Mouse (Mus musculus) intestine, postnatal 0 days (tissue): ENCODE measurements around the gene Golm1. TPM values are rescaled to one million over a fixed set of nuclear protein-coding genes. Genes with fewer than 3 reads are reported as not detected.
"Not testable (repeated sequence)": the region's sequence is repeated elsewhere in the genome, so short reads cannot be mapped to it uniquely, and the experiment has no call there.

Experiments
- ATAC-seq: fragments of 200-750 bp; cut with Nextera tagmentation; 2 replicates; pipeline ENCODE4 v1.8.0; 2017; ENCODE audit warnings: mild to moderate bottlenecking, moderate TSS enrichment, moderate library complexity
- H3K27ac ChIP-seq: fragments of 300-500 bp; sonication (generic); 2 replicates; pipeline ENCODE4 v1.5.1; 2014; ENCODE audit warnings: mild to moderate bottlenecking, low read depth, low read length, moderate library complexity
- H3K27me3 ChIP-seq: fragments of 300-500 bp; sonication (generic); replicated peaks from 2 replicates; pipeline ENCODE4 v1.6.1; 2014; ENCODE audit warnings: low read length, mixed read lengths; ENCODE audit not compliant: control insufficient read depth, insufficient read depth
- H3K36me3 ChIP-seq: fragments of 300-500 bp; sonication (generic); 2 replicates; pipeline ENCODE4 v1.6.1; 2014; ENCODE audit warnings: mild to moderate bottlenecking, moderate library complexity; ENCODE audit not compliant: control insufficient read depth, insufficient read depth
- H3K4me1 ChIP-seq: fragments of 300-500 bp; sonication (generic); replicated peaks from 2 replicates; pipeline ENCODE4 v1.6.1; 2014; ENCODE audit warnings: antibody characterized with exemption, low read length, mixed read lengths; ENCODE audit not compliant: control insufficient read depth, insufficient read depth
- H3K4me2 ChIP-seq: fragments of 300-500 bp; sonication (generic); replicated peaks from 2 replicates; pipeline ENCODE4 v1.6.1; 2014; ENCODE audit warnings: low read depth, mild to moderate bottlenecking, moderate library complexity
- H3K4me3 ChIP-seq: fragments of 300-500 bp; sonication (generic); 2 replicates; pipeline ENCODE4 v1.5.1; 2014; ENCODE audit warnings: low read depth, low read length
- H3K9ac ChIP-seq: fragments of 300-500 bp; sonication (generic); 2 replicates; pipeline ENCODE4 v1.6.1; 2014; ENCODE audit warnings: mild to moderate bottlenecking, low read depth, low read length
- H3K9me3 ChIP-seq: fragments of 300-500 bp; sonication (generic); 2 replicates; pipeline ENCODE4 v1.6.1; 2016; ENCODE audit warnings: mixed run types; ENCODE audit not compliant: control insufficient read depth
- CTCF ChIP-seq: sonication (generic); IDR thresholded peaks from 2 replicates; pipeline ENCODE4 v1.5.1; 2016; ENCODE audit warnings: low read depth, mild to moderate bottlenecking, control low read depth, antibody characterized with exemption, moderate library complexity
- WGBS: fragments of 180-500 bp; shearing (Covaris S2); extraction: QIAGEN DNeasy Blood & Tissue Kit; methylation state at CpG from one replicate; pipeline ENCODE4 v1.1.7; 2014; 5-methylcytosine and 5-hydroxymethylcytosine counted together
- polyA plus RNA-seq: library from polyadenylated mRNA; unstranded; fragments of >200 nt; fragmentation: Nextera tagmentation; extraction: Ambion mirVana; gene quantifications from 2 replicates; pipeline ENCODE4 v1.2.1, GENCODE M21; 2015

The Golm1 gene
- polyA plus RNA-seq, 1 experiment from 2014 or later = 34.3 TPM

DNA sequence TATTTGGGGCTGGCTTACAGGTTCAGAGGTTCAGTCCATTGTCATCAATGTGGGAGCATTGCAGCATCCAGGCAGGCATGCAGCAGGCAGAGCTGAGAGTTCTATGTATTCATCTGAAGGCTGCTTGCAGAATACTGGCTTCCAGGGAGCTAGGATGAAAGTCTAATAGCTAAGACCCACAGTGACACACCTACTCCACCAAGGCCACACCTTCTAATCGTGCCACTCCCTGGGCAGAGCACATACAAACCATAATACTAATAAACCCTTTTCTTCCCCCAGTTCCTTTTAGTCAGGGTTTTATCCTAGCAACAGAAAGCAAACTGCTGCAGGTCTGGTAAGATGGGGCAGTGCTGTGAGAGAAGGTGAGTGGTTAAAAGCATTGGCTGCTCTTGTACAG is 83.0 kb downstream of the Golm1 start:
- H3K4me1 ChIP-seq = 0 out of 2 replicates have a peak, but pooled peaks cover 3% of the 10 kb centered on the region
- WGBS = 26% methylated on average over 1 of the region's 1 CpGs
- no peaks in the 10 kb centered on the region for H3K9me3 ChIP-seq
- no peaks in the 10 kb centered on the region for H3K27me3 ChIP-seq
- H3K9ac ChIP-seq = no peak overlapping the region
- no peak overlapping the region for H3K4me3 ChIP-seq
- no peak overlapping the region for H3K27ac ChIP-seq
- TF ChIP-seq CTCF = no peak
- ATAC-seq = peak; percentile 86
- H3K36me3 ChIP-seq = peaks cover 24% of the 10 kb centered on the region
- no peak overlapping the region for H3K4me2 ChIP-seq

GRCm38 (mm10) chr13:59592058-59592457 is 83.6 kb downstream of the Golm1 start:
- not testable (repeated sequence) for ATAC-seq, H3K9ac ChIP-seq, H3K9me3 ChIP-seq, H3K4me1 ChIP-seq, H3K4me2 ChIP-seq, H3K27me3 ChIP-seq, H3K27ac ChIP-seq, H3K4me3 ChIP-seq
- WGBS = 93% methylated on average over 3 of the region's 3 CpGs
- peaks cover 24% of the 10 kb centered on the region for H3K36me3 ChIP-seq

DNA sequence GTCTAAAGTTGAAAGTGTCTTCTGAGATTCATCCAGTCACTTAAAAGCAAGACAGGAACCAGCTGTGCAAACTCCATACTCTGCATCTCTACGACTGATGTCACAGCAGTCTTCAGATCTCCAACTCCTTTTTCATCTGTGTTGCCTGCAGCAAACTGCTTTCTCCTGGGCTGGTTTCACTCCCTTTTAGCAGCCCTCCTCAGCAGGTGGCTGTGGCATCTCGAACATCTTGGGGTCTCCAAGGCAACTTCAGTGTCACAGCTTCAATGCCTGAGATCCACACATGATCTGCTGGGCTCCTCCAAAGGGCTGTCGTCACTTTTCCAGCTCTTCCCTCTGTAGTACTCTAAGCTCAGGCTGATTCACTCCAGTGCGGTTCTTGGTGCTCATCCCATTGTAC is 84.9 kb downstream of the Golm1 start:
- peaks cover 20% of the 10 kb centered on the region for H3K36me3 ChIP-seq
- H3K4me2 ChIP-seq = no peak overlapping the region
- no peak overlapping the region for H3K27ac ChIP-seq
- H3K27me3 ChIP-seq = no peaks in the 10 kb centered on the region
- no peak for ATAC-seq
- TF ChIP-seq CTCF = no peak
- no peaks in the 10 kb centered on the region for H3K9me3 ChIP-seq
- 90% methylated on average over 4 of the region's 4 CpGs for WGBS
- H3K4me1 ChIP-seq = 0 out of 2 replicates have a peak, but pooled peaks cover 3% of the 10 kb centered on the region
- no peak overlapping the region for H3K4me3 ChIP-seq
- H3K9ac ChIP-seq = no peak overlapping the region

- H3K4me3 ChIP-seq = no peak overlapping the region
- no peak for ATAC-seq
- H3K4me1 ChIP-seq = 0 out of 2 replicates have a peak, but pooled peaks cover 3% of the 10 kb centered on the region
- TF ChIP-seq CTCF = no peak
- peaks cover 20% of the 10 kb centered on the region for H3K36me3 ChIP-seq
- H3K4me2 ChIP-seq = no peak overlapping the region
- WGBS = 83% methylated on average over 4 of the region's 4 CpGs
- H3K9ac ChIP-seq = no peak overlapping the region
- H3K9me3 ChIP-seq = no peaks in the 10 kb centered on the region
- H3K27ac ChIP-seq = no peak overlapping the region
- no peaks in the 10 kb centered on the region for H3K27me3 ChIP-seq
Measured at GRCm38 (mm10) chr13:59589672-59590071, 85.9 kb downstream of the Golm1 start.

DNA sequence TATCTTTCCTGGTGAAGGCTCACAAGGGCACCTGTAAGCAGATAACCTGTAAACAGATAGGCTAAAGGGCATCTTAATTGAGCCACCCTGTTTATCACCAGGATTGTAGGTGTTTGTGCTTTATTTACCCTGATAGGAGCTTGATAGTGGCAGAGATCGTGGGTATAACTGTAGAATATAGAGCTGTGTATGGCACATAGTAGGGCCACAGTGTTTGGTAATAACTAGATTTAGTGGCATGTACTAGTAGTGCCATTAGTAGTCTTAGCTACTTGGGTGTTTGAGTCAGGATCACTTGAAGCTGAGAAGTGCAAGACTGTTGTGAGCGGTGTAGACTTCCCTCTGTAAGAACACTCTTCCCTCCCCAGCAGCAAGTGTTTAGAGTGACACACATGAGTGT is 88.4 kb downstream of the Golm1 start:
- no peak overlapping the region for H3K9ac ChIP-seq
- H3K4me3 ChIP-seq = no peak overlapping the region
- H3K27ac ChIP-seq = no peak overlapping the region
- H3K4me2 ChIP-seq = no peak overlapping the region
- no peak for ATAC-seq
- peaks cover 7% of the 10 kb centered on the region for H3K36me3 ChIP-seq
- H3K9me3 ChIP-seq = no peaks in the 10 kb centered on the region
- no peaks in the 10 kb centered on the region for H3K27me3 ChIP-seq
- no peak for TF ChIP-seq CTCF
- 0 out of 2 replicates have a peak, but pooled peaks cover 3% of the 10 kb centered on the region for H3K4me1 ChIP-seq
- WGBS = 89% methylated on average over 2 of the region's 2 CpGs

DNA sequence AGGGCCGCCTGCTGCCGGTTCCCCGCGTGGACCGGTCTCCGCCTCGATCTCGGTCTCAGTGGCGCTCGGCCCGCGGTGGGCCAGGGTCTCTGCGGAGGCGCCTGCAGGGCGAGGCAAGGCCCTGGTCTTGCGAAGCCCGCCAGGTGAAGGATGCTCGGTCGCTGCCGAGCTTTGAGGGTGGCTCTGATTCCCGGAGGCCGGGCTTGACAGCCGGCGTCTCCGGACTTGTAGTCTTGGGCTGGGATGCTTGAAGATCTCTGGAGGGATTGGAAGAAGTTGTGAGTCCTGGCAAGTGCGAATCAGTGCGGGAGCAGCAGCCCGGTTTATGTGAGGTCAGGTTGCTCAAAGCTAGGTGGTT is 90.0 kb downstream of the Golm1 start:
- H3K4me2 ChIP-seq = peak overlapping the region; percentile 85
- peak overlapping the region; percentile 81 for H3K9ac ChIP-seq
- peak overlapping the region; percentile 84 for H3K27ac ChIP-seq
- WGBS = under 1% methylated on average over 28 of the region's 28 CpGs
- peak overlapping the region; percentile 87 for H3K4me3 ChIP-seq
- no peak for TF ChIP-seq CTCF
- H3K27me3 ChIP-seq = no peaks in the 10 kb centered on the region
- ATAC-seq = no peak
- peaks cover under 1% of the 10 kb centered on the region for H3K36me3 ChIP-seq
- H3K9me3 ChIP-seq = no peaks in the 10 kb centered on the region
- 0 out of 2 replicates have a peak, but pooled peaks cover 3% of the 10 kb centered on the region for H3K4me1 ChIP-seq
